Mouse (Mus musculus) forebrain, embryonic 11.5 days (tissue): ENCODE measurements around the gene Plppr5. TPM values are rescaled to one million over a fixed set of nuclear protein-coding genes. Genes with fewer than 3 reads are reported as not detected.

ENCODE experiments used
- polyA plus RNA-seq: library from polyadenylated mRNA; unstranded; fragments of >200 nt; fragmentation: Nextera tagmentation; extraction: Ambion mirVana; gene quantifications from 2 replicates; pipeline ENCODE4 v1.2.1, GENCODE M21; 2014

The Plppr5 gene
- polyA plus RNA-seq, 1 experiment from 2014 or later: 0.29 TPM

Other genes starting within 250 kb of the Plppr5 start
- 0.29 TPM in 2 replicates for gene Plppr4, start 214.0 kb upstream of the Plppr5 start, polyA plus RNA-seq